Mouse (Mus musculus): ENCODE measurements around the gene Shoc2.

DNA sequence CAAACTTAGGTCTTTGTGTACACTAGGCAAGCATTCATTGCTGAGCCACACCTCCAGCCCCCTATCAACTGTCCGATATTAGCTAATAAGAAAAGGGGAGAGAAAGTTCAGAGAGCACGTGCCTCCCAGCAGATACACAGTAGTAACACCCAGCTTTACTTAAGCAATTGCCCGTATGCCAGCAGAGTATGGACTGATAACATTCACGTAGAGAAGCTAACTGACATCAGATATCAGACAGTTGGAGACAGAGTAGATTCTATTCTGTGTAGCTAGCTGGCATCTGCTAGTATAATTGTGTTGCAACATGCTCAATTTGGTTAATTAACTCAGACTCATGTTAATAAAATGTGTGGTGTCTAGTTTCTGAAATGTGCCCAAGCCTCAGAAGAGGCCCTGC lies 3.0 kb upstream of the Shoc2 start:
- TF ChIP-seq CTCF (conservative IDR thresholded peaks at IDR 0.05; ENCODE audit: low read length) (no peak), POU5F1 (IDR thresholded peaks at IDR 0.05; ENCODE audit: borderline replicate concordance, low read length) (no peak)

Measured in E14TG2a.4 (cell line).